Mouse (Mus musculus): Measurements from ENCODE around the gene Frrs1l. TPM values are rescaled to one million over a fixed set of nuclear protein-coding genes. Genes with fewer than 3 reads are reported as not detected.

Gene Frrs1l
- total and polyA plus RNA-seq, 3 experiments, result not detected

DNA sequence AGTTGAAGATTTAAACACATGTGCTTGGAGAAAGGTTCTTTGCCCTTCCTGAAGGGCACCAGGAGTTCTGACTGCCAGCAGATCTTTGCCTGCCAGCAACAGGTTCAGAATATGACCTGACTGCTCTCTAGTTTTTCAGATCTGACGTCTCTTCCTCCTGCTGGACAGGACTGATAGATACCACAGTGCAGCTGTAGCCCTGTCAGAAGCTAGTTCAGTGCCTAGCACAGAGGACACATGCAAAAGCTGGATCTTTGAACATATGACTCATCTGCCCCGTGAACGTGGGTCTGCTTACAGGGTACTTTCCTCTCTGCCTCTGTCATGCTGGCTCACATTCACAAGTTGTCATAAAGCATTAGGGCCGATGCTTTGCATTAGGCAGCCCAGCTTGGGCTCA is 45.9 kb downstream of the Frrs1l start:
- peak overlapping the region in 1 of 3 experiments; percentile 5 for H3K4me3 ChIP-seq (replicated peaks in 1 of 3; ENCODE audit: low read depth in 2 of 3, low read length in 2 of 3, poor library complexity in 1 of 3)
- dilution Hi-C loops (cut with MboI; ENCODE audit: extremely low pct_ligation_motif_present, extremely low pct_unique_long_range_greater_than_20kb, low sequenced_read_pairs), result no loop called here
- in situ Hi-C loops (cut with MboI; ENCODE audit: low pct_ligation_motif_present, low pct_unique_long_range_greater_than_20kb, low sequenced_read_pairs), result no loop called here
- H3K9ac ChIP-seq (ENCODE audit: insufficient read depth, low read depth), result no peak overlapping the region
- H3K27ac ChIP-seq (ENCODE audit: insufficient read depth, low read depth), result no peak overlapping the region
- peaks cover 21% of the 10 kb centered on the region for H3K79me2 ChIP-seq (replicated peaks; ENCODE audit: control insufficient read depth, extremely low read depth, insufficient read depth, poor library complexity, severe bottlenecking)
- H3K27me3 ChIP-seq (replicated peaks), result no peaks in the 10 kb centered on the region
- H3K4me2 ChIP-seq (ENCODE audit: insufficient read depth, low read depth, poor library complexity, severe bottlenecking), result peak overlapping the region; percentile 8; the same call in 1 of the 2 replicates
- peak; percentile 46 for DNase-seq (ENCODE audit: extremely low read depth)
- H3K9me3 ChIP-seq (replicated peaks; ENCODE audit: low read length), result no peaks in the 10 kb centered on the region
- H3K4me1 ChIP-seq (ENCODE audit: control insufficient read depth in 1 of 2, insufficient read depth in 2 of 2), result peaks cover 7 to 49% of the 10 kb centered on the region in 2 experiments
- H3K36me3 ChIP-seq (replicated peaks in 1 of 2; ENCODE audit: control insufficient read depth in 1 of 2, insufficient read depth in 1 of 2, low read length in 1 of 2), result peaks cover 0 to 18% of the 10 kb centered on the region in 2 experiments
- peak; percentile 67; the same call in 1 of the 2 replicates for TF ChIP-seq MXI1 (IDR thresholded peaks at IDR 0.05; ENCODE audit: low read depth, low read length)
- TF ChIP-seq NRF1 (IDR thresholded peaks at IDR 0.05; ENCODE audit: low read depth, low read length), result no peak
- TF ChIP-seq EP300 (IDR thresholded peaks at IDR 0.05; ENCODE audit: low read length), result no peak
- 0 out of 2 replicates have a peak, but pooled peaks have one; percentile 14 for TF ChIP-seq JUND (conservative IDR thresholded peaks at IDR 0.05; ENCODE audit: low read depth, low read length)
- no peak for TF ChIP-seq MAZ (IDR thresholded peaks at IDR 0.05; ENCODE audit: low read depth, low read length)
- TF ChIP-seq ZMIZ1 (IDR thresholded peaks at IDR 0.05; ENCODE audit: low read depth, low read length), result no peak
- 0 out of 2 replicates have a peak, but pooled peaks have one; percentile 20 for TF ChIP-seq BHLHE40 (IDR thresholded peaks at IDR 0.05; ENCODE audit: low read depth, low read length)
- no peak for TF ChIP-seq IRF4 (IDR thresholded peaks at IDR 0.05; ENCODE audit: low read depth, low read length)
- TF ChIP-seq MYC (IDR thresholded peaks at IDR 0.05; ENCODE audit: low read depth, low read length), result no peak
- peak; percentile 38; the same call in 1 of the 2 replicates for TF ChIP-seq ETS1 (conservative IDR thresholded peaks at IDR 0.05; ENCODE audit: low read depth, low read length)
- TF ChIP-seq USF2 (conservative IDR thresholded peaks at IDR 0.05; ENCODE audit: low read depth, low read length), result no peak
- no peak for TF ChIP-seq MAX (IDR thresholded peaks at IDR 0.05; ENCODE audit: low read length)
- TF ChIP-seq KAT2A (IDR thresholded peaks at IDR 0.05; ENCODE audit: insufficient replicate concordance, low read length), result no peak
- TF ChIP-seq ELF1 (IDR thresholded peaks at IDR 0.05; ENCODE audit: low read depth, low read length), result no peak
- TF ChIP-seq MEF2A (IDR thresholded peaks at IDR 0.05; ENCODE audit: borderline replicate concordance, low read depth, low read length), result no peak
- no peak for TF ChIP-seq ZNF384 (IDR thresholded peaks at IDR 0.05; ENCODE audit: low read depth, low read length)
- TF ChIP-seq RCOR1 (conservative IDR thresholded peaks at IDR 0.05; ENCODE audit: low read depth, low read length), result no peak
- TF ChIP-seq JUN (IDR thresholded peaks at IDR 0.05; ENCODE audit: insufficient read depth, low read depth, low read length), result 0 out of 2 replicates have a peak, but pooled peaks have one; percentile 6
- TF ChIP-seq SMC3 (IDR thresholded peaks at IDR 0.05; ENCODE audit: low read depth, low read length), result no peak

DNA sequence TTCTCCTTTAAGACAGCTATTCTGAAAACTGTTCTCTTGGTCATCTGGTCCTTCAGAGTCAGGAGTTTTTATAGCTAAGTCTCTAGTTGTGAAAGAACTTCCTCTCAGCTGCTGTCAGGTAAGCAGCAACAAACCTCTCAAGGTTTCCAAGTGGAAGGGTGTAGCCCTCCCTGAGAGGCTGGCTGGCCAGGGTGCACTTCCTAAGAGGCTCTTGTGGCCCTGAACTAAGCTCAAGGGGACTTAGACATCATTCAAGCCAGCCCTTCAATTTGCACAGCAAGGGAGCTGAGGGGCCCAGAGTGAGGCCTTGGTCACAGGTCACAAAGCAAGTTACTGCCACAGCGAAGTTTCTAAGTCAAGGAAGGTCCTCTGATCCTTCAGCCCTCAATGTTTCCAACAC is 46.9 kb downstream of the Frrs1l start:
- H3K79me2 ChIP-seq (replicated peaks; ENCODE audit: control insufficient read depth, extremely low read depth, insufficient read depth, poor library complexity, severe bottlenecking), result peaks cover 21% of the 10 kb centered on the region
- H3K4me1 ChIP-seq (ENCODE audit: control insufficient read depth in 1 of 2, insufficient read depth in 2 of 2), result peaks cover 7 to 49% of the 10 kb centered on the region in 2 experiments
- no peak overlapping the region for H3K4me3 ChIP-seq (replicated peaks in 1 of 3; ENCODE audit: low read depth in 2 of 3, low read length in 2 of 3, poor library complexity in 1 of 3)
- H3K27ac ChIP-seq (ENCODE audit: insufficient read depth, low read depth), result no peak overlapping the region
- TF ChIP-seq ELF1 (IDR thresholded peaks at IDR 0.05; ENCODE audit: low read depth, low read length) (no peak), SIN3A (IDR thresholded peaks at IDR 0.05; ENCODE audit: low read length) (no peak), USF2 (conservative IDR thresholded peaks at IDR 0.05; ENCODE audit: low read depth, low read length) (no peak), RAD21 (IDR thresholded peaks at IDR 0.05; ENCODE audit: low read depth, low read length) (no peak), SMC3 (IDR thresholded peaks at IDR 0.05; ENCODE audit: low read depth, low read length) (no peak), NRF1 (IDR thresholded peaks at IDR 0.05; ENCODE audit: low read depth, low read length) (no peak), JUN (IDR thresholded peaks at IDR 0.05; ENCODE audit: insufficient read depth, low read depth, low read length) (no peak), TCF12 (IDR thresholded peaks at IDR 0.05; ENCODE audit: low read depth, low read length) (no peak), MXI1 (IDR thresholded peaks at IDR 0.05; ENCODE audit: low read depth, low read length) (no peak), KAT2A (IDR thresholded peaks at IDR 0.05; ENCODE audit: insufficient replicate concordance, low read length) (no peak), GABPA (IDR thresholded peaks at IDR 0.05; ENCODE audit: insufficient replicate concordance, low read depth, low read length) (no peak), MYC (IDR thresholded peaks at IDR 0.05; ENCODE audit: low read depth, low read length) (no peak), POLR2AphosphoS2 (IDR thresholded peaks at IDR 0.05; ENCODE audit: low read depth, low read length) (no peak), ZMIZ1 (IDR thresholded peaks at IDR 0.05; ENCODE audit: low read depth, low read length) (no peak), MAZ (IDR thresholded peaks at IDR 0.05; ENCODE audit: low read depth, low read length) (no peak), JUND (conservative IDR thresholded peaks at IDR 0.05; ENCODE audit: low read depth, low read length) (no peak)
- H3K4me2 ChIP-seq (ENCODE audit: insufficient read depth, low read depth, poor library complexity, severe bottlenecking), result no peak overlapping the region
- H3K36me3 ChIP-seq (replicated peaks in 1 of 2; ENCODE audit: control insufficient read depth in 1 of 2, insufficient read depth in 1 of 2, low read length in 1 of 2), result peaks cover 0 to 26% of the 10 kb centered on the region in 2 experiments
- no peaks in the 10 kb centered on the region for H3K9me3 ChIP-seq (replicated peaks; ENCODE audit: low read length)
- no peak overlapping the region for H3K9ac ChIP-seq (ENCODE audit: insufficient read depth, low read depth)
- no peaks in the 10 kb centered on the region for H3K27me3 ChIP-seq (replicated peaks)
- in situ Hi-C loops (cut with MboI; ENCODE audit: low pct_ligation_motif_present, low pct_unique_long_range_greater_than_20kb, low sequenced_read_pairs), result no loop called here
- no peak for DNase-seq (ENCODE audit: extremely low read depth)
- dilution Hi-C loops (cut with MboI; ENCODE audit: extremely low pct_ligation_motif_present, extremely low pct_unique_long_range_greater_than_20kb, low sequenced_read_pairs), result no loop called here
